Mouse (Mus musculus): ENCODE data around the gene Pnpla5.

Gene Pnpla5

GRCm38 (mm10) chr15:84116466-84116865 is 6.5 kb downstream of the Pnpla5 start:
- DNase-seq = no peak

GRCm38 (mm10) chr15:84115727-84116126 is 7.2 kb downstream of the Pnpla5 start:
- DNase-seq = peak; percentile 37 to 48

- DNase-seq = no peak
Observed at GRCm38 (mm10) chr15:84113873-84114272, 9.1 kb downstream of the Pnpla5 start.

- DNase-seq = no peak
Observed at GRCm38 (mm10) chr15:84108899-84109298, 14.1 kb downstream of the Pnpla5 start.

GRCm38 (mm10) chr15:84105924-84106500 is 17.0 kb downstream of the Pnpla5 start:
- peak; percentile 40 to 47 for DNase-seq

- DNase-seq = peak; percentile 88 to 93
Observed at GRCm38 (mm10) chr15:84105105-84105923, 17.7 kb downstream of the Pnpla5 start, which contains the start of gene Sult4a1. Gene Sult4a1, minus strand, starts transcription at chr15:84105754.

GRCm38 (mm10) chr15:84104626-84105025 is 18.3 kb downstream of the Pnpla5 start:
- peak; percentile 53 to 62 for DNase-seq

GRCm38 (mm10) chr15:84097536-84097935 is 25.4 kb downstream of the Pnpla5 start:
- DNase-seq = peak in 1 of 2 experiments; percentile 55

- peak; percentile 90 to 93 for DNase-seq
Observed at GRCm38 (mm10) chr15:84096051-84096450, 26.9 kb downstream of the Pnpla5 start.

- DNase-seq = peak; percentile 54 to 60
Observed at GRCm38 (mm10) chr15:84094921-84095320, 28.1 kb downstream of the Pnpla5 start.

GRCm38 (mm10) chr15:84086775-84087174 is 36.2 kb downstream of the Pnpla5 start:
- DNase-seq = no peak

GRCm38 (mm10) chr15:84086364-84086763 is 36.6 kb downstream of the Pnpla5 start:
- no peak for DNase-seq

- no peak for DNase-seq
Observed at GRCm38 (mm10) chr15:84080069-84080468, 42.9 kb downstream of the Pnpla5 start.

GRCm38 (mm10) chr15:84079519-84079918 is 43.5 kb downstream of the Pnpla5 start:
- DNase-seq = no peak

GRCm38 (mm10) chr15:84078667-84079066 is 44.3 kb downstream of the Pnpla5 start:
- DNase-seq = no peak

- DNase-seq = no peak
Observed at GRCm38 (mm10) chr15:84077151-84077550, 45.8 kb downstream of the Pnpla5 start.

- peak; percentile 54 to 71 for DNase-seq
Observed at GRCm38 (mm10) chr15:84074705-84075185, 48.2 kb downstream of the Pnpla5 start.

- DNase-seq = peak; percentile 88 to 90
Observed at GRCm38 (mm10) chr15:84073911-84074704, 48.9 kb downstream of the Pnpla5 start.

GRCm38 (mm10) chr15:84073058-84073457 is 49.9 kb downstream of the Pnpla5 start:
- DNase-seq = peak in 1 of 2 experiments; percentile 35

GRCm38 (mm10) chr15:84072226-84072625 is 50.7 kb downstream of the Pnpla5 start:
- DNase-seq = peak; percentile 90 to 97

- DNase-seq = no peak
Observed at GRCm38 (mm10) chr15:84070116-84070676, 52.8 kb downstream of the Pnpla5 start.

- DNase-seq = no peak
Observed at GRCm38 (mm10) chr15:84069455-84070050, 53.4 kb downstream of the Pnpla5 start.
